Mouse (Mus musculus) embryonic fibroblast, embryonic 13.5 days (primary cell): ENCODE data around the gene Nt5c3.

ENCODE experiments used
- CTCF ChIP-seq: IDR thresholded peaks from 2 replicates; pipeline ENCODE4 v1.5.1; 2011; ENCODE audit warnings: mild to moderate bottlenecking, control low read depth, low read length, moderate library complexity, borderline replicate concordance; ENCODE audit not compliant: insufficient read depth
- POLR2A ChIP-seq: IDR thresholded peaks from 2 replicates; pipeline ENCODE4 v1.6.1; 2011; ENCODE audit warnings: low read depth, mild to moderate bottlenecking, control low read depth, low read length, moderate library complexity

DNA sequence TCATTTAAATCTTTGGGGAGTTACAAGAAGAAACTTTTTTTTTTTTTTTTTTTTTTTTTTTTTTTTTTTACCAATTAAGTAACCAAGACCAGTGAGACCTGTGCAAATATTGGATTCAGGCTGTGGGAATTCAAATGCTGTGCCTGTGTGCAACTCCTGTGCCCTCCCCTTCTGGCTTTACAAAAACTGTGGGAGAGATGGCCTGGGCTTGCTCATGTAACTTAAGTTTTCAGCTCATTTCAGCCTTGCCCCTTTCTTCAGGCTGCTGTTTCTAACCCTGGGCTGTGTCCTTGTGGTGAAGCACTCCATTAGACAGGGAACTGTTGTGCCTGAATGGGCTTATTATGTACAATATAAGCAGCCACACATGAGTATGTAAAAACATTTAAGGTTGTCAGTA is 90.9 kb downstream of the Nt5c3 start:
- no peak for TF ChIP-seq CTCF
- TF ChIP-seq POLR2A = no peak
